Mouse (Mus musculus) sigmoid colon, adult 10 weeks (tissue): ENCODE measurements around the gene Dtnb. TPM values are rescaled to one million over a fixed set of nuclear protein-coding genes. Genes with fewer than 3 reads are reported as not detected.

ENCODE experiments used
- polyA plus RNA-seq: library from polyadenylated mRNA; stranded (reverse); fragments of 350-450 nt; fragmentation: Illumina TruSeq; extraction: RNeasy Lipid Tissue Mini Kit (QIAGEN cat#74804); gene quantifications from one replicate; pipeline ENCODE4 v1.2.3, GENCODE M21; 2014; ENCODE audit warnings: low read depth, low replicate concordance

Gene Dtnb
- 1.7 TPM for polyA plus RNA-seq

DNA sequence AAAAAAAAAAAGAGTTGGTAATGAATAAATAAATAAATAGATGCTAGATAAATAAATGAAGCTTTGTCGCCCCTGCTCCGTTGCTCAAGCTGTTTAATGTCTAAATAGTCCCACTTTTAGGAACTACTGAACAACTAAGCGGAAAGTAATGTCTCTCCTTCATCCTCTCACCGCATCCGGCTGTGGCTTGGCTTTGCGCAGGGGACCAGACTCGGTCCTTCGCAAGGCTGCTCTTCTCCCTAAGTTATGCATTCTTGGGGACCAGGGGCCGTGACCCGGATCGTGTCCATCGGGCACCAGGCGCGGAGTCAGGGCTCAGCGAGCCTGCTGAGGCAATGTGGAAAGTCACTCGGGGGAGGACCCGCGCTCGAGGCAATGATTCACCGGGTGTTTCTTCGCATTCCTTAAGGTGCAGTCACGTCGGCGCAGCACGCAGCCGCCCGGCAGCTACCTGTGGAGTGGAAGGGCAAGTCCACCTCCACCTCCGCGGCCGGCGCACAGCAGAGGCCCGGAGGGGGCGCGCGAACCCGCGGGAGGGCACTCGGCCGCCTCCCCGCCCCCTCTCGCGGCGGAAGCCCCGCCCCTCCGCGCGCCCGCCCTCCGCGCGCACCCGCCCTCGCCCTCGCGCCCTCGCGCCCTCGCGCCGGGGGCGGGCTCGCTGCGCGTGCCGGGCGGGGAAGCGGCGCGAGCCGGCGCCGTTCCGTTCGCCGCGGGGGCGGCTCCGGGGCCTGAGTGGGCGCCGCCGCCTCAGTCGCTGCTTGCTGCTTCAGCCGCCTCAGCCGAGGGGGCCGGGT lies at the start of gene Dtnb:
Gene Dtnb (plus strand): TSS at position 595 of the 794 bp plus-strand sequence.

GRCm38 (mm10) chr12:3805852-3806251 lies 233.7 kb downstream of the Dtnb start, which contains the start of gene Dnmt3a:
Gene Dnmt3a (plus strand): TSS chr12:3806007.

Other genes starting within 250 kb of the Dtnb start
- 4.5 TPM for gene Kif3c, start 207.2 kb upstream of the Dtnb start, polyA plus RNA-seq
- 47.0 TPM for gene Asxl2, start 145.5 kb upstream of the Dtnb start, polyA plus RNA-seq
- 9.3 TPM for gene Dnmt3a, start 233.6 kb downstream of the Dtnb start, polyA plus RNA-seq